Mouse (Mus musculus) adrenal gland, adult (tissue): ENCODE measurements at regions not wholly inside any gene's neighbourhood (a gene's known extent, or its start where the extent isn't known, plus 50 kb on each side); places are given as distances from the start of the nearest gene placed in this dataset.

Source experiments
- DNase-seq, 2 experiments: peaks; one replicate each; pipeline ENCODE4 v3.0.0; 2022 to 2023; ENCODE audit warnings: low spot score in 1 of 2; ENCODE audit not compliant: inconsistent age in 2 of 2

GRCm38 (mm10) chr17:89301325-89301724, 100.8 kb upstream of the Fshr start:
- DNase-seq, result no peak

GRCm38 (mm10) chr17:89297277-89298002, 97.0 kb upstream of the Fshr start:
- no peak for DNase-seq

GRCm38 (mm10) chr17:89281321-89281720, 80.8 kb upstream of the Fshr start:
- no peak for DNase-seq

- DNase-seq, result no peak
These were observed 71.7 kb upstream of the Fshr start for GRCm38 (mm10) chr17:89272141-89272540.

GRCm38 (mm10) chr17:89255687-89256086, 55.2 kb upstream of the Fshr start:
- no peak for DNase-seq

- DNase-seq, result no peak
These were observed 50.3 kb upstream of the Fshr start for GRCm38 (mm10) chr17:89250811-89251210.
